Mouse (Mus musculus) left cerebral cortex, postnatal 14 days (tissue): ENCODE measurements at regions not wholly inside any gene's neighbourhood (a gene's known extent, or its start where the extent isn't known, plus 50 kb on each side); places are given as distances from the start of the nearest gene placed in this dataset.
A peak's percentile ranks its signal among the peaks of the same experiment; 100 is the strongest.

Experiments
- DNase-seq, 2 experiments: peaks; one replicate each; pipeline ENCODE4 v3.0.0; 2021 to 2022; ENCODE audit warnings: low spot score in 2 of 2, mixed read lengths in 1 of 2
- intact Hi-C: fragments of 180-260 bp; cut with DNase I; formaldehyde crosslinking; loops from one replicate; pipeline ENCODE4 v1.15.1; 2025

DNA sequence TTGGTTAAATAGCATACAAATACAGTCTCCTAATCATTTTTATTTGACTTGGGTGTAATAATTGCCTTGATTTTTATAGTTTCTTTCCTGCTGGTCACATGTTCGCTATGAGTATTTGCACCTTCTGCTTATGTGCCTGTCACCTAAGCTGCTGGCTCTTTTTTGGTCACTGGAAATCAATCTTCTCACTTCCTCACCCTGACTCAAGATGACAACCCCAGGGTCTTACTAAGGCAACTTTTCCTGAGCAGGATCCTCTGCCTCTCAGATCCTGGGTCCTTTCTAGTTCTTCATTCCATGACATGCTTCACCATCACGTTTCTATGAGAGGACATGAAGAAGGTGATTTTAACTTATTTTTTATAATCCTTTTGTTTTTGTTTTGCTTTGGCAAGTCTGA lies 762.6 kb upstream of the Lrrc6 start:
- intact Hi-C loops: no loop called here
- DNase-seq: no peak

DNA sequence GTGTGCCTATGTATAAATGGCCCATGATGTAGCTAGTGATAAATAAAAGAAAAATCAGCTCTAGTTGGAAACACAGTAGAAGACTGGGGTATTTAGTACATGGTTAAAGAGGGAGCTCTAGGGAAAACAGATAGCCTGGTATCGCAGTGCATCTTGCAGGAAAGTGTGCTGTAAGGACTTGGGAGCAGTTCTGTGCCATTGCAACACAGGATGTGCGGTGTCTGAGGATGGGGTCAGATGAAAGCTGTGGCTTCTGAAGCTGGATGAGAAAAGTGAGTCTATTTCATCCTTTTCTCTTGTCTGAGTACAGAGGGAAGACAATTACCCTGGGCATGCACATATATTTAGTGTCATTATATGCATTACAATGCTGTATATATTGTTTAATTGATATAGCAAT lies 761.6 kb upstream of the Lrrc6 start:
- intact Hi-C loops: no loop called here
- no peak for DNase-seq

DNA sequence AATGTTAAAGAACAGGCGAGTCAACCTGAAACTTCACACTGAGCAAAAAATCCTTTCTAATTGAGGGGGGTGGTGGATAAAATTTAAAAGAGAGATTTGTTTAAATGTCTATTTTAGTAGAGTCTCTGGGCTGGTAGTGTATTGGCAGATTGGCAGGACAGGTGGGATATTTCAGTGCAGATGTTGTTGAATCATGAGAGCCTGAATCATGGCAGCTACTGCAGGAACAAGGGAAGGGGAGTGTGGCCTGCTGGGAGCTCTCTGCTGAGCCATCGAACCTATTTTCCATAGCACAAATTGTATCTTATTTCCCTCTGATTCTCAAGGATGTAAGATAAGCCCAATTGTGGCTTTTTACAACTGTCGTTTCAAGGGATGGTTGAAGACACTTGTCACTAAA lies 760.0 kb upstream of the Lrrc6 start:
- intact Hi-C loops: no loop called here
- no peak for DNase-seq

DNA sequence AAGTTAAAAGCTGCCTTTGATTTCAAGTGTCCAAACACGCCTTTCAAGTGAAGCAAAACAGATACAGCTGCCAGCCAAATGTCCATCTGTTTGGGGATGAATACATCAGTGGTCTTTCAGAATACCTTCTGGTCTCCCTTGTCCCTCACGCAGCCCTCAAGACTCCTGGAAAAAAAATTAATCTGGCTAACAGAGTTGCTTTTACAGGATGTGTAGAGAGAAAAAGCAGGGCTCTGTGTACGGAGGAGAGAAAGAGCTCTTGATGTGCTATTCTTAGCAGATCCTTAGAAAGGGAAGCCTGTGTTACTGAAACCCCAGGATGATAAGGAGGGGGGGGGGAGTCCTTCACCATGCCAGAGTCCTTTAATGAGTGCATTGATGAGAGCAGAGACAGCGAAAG lies 748.4 kb upstream of the Lrrc6 start:
- intact Hi-C loops: no loop called here
- DNase-seq: no peak

DNA sequence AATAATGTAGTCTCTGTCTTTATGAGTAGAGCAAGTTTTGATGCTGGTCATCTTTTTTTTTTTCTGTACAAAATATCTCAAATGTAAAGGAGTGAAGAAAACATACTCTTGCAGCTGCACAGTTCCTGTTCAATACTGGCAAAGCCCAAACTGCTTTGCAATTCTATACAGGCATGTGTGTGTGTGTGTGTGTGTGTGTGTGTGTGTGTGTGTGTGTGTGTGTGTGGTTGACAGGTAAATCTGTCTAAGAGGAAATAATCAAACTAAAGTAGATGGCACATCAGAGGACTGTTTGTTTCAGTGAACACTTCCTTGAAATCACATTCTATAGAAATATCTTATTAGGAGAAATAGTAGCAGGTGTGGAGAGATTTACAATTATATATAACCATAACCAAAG lies 747.8 kb upstream of the Lrrc6 start:
- intact Hi-C loops: no loop called here
- DNase-seq: no peak

DNA sequence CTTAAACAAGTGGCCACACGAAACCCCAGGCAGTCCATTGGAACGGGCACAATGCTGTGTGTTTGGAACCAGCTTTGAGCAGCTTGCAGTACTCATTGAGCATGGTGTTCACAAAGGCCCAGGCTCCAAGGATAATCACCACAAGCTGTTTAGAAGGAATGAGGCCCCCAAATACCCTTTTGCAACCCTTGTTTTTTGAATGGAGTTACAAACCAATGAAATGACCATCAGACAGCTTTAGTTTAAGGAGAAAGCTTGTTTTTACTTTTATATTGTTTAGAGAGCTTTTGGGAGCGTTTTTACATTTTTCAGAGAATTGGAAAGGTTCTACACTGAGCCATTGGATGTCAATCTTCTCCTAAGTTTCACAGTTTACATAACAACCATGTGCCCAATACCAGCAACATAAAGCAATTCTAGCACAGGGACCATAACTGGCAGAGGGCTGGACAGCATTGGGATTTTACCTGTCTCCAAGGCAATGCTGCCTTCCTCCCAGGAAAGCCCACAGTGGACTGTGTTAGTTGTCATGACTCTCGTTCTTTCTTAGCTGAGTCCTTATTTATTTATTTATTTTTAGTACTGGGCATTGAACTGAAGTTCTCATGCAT lies 745.1 kb upstream of the Lrrc6 start:
- DNase-seq: no peak
- intact Hi-C loops: no loop called here

DNA sequence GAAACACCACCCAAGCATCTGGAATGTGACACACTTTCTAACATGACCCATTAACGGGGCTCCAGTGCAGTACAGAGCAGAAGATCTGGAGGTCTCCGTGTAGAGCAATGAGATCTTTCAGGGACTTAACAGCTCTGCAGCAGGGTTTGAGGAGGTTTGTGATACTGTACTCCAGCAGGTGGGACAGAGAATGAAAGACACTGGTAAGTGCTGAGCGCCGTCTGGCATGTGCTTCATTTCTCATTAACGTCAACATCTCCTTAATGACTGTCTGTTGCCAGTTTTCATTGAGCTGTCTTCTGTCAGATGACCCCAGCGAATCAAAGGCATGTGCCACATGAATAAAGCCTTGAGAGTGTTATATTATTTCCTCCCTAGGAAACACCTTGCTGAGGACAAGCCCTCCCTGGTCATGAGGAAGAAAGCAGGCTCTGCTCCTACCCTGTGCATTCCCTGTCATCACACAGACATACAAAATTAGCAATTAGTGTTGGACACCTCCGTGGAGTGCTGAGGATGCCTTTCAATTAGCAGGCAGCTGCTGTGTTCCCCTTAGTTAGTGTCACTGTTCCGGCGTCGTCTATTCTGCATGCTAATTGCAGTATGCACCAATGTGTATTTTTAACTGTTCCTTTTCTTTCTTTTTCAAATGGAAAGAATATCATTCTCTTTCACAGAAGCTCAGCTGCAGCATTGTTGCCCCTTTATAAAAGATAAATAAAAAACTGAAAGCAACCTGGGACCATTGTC lies 744.4 kb upstream of the Lrrc6 start:
- DNase-seq: peak; percentile 16 to 26
- intact Hi-C loops: no loop called here

DNA sequence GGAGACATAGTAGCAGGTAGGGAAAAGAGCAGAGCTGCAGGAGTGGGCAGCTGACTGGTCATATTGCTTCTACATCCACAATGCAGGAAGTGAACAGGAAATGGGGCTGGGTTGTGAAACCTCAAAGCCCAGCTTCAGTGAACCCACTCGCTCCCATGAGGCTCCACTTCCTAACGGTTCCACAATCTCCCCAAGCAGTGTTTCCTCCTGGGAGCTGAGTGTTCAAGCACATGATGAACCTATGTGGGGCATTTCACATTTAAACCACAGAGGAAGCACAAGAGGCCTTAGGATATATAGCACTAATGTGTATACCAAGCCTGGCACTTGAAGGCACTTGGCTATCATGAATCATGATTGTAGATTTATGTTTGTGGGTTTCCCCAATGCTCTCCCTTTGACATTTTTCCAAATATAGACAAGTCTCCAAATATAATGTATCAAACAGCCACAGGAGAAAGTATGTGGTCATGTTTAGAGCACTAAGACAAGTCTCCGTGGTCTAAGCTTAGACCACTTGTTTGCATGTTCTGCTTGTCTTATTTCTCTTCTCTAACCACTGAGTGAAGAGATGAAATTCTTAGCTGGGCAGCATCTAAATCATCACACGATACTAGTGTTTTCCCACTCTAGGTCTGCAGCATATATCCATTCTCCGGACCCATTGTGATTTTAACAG lies 734.5 kb upstream of the Lrrc6 start:
- intact Hi-C loops: no loop called here
- DNase-seq: no peak

DNA sequence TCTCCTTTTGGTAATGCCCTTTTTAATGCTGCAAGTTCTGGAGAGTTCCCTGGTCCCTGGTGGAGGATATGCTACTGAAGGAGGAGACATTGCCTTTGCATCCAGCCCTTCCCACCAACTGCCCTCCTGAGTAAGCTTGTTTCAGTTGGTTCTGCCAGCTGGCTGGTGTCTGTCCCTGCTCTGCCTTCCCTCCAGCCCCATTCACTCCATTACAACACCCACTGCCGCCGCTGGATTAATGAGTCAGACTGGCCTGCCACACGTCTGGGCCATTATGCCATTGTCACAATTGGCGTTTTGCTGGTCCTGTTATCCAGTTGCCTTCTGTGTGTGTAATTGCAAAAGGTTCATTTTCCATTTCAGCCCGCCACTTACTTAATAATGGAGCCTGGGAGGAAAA lies 728.6 kb upstream of the Lrrc6 start:
- no peak for DNase-seq
- intact Hi-C loops: no loop called here

DNA sequence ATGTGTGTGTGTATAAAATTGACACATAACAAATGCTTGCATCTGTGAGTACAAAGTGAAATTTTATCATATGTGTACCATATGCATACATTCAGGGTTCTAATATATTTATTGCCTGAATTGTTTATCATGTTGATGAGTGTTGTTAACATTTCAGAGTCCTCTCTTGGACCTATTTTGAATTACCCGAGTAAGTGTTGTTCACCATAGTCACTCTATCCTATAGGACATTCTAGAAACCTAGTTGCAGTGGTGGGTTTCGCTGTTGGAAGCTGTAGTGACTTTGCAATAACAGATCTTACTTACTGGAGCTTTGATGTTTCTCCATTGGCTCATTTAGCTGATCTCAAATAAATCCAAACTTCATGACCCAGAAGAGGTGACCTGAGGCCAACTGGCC lies 727.9 kb upstream of the Lrrc6 start:
- intact Hi-C loops: no loop called here
- DNase-seq: no peak

DNA sequence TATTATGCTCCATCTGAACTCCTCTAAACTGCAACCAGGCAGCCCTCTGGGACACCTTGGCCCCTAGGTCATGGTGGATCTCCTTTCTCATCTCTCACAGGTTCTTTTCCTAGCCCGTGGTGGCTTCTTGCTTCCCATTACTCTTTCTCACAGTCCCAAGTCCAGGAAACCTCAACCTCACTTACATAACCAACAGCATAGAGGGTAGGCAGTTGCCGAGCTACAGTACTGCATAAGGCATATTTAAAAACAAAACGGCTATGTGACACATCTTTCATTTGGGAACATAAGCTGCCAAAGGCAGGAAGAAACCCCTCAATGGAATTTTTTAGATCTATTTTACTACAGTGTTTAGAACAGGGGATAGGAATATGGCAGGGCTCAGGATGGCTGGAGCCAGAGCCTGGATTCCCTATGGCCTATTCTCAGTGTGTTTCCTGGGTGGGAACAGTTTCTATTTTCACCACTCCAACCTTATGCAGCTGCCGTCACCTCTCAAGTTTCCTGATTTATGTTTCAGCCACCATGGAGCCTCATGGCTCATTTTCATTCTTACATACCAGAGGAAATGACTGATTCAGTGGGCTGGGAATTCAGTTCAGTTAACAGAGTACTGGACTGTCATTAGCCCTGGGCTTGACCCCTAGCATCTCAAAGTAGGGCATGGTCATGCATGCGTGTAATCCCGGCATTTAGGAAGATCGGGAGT lies 726.9 kb upstream of the Lrrc6 start:
- DNase-seq: no peak
- intact Hi-C loops: no loop called here

DNA sequence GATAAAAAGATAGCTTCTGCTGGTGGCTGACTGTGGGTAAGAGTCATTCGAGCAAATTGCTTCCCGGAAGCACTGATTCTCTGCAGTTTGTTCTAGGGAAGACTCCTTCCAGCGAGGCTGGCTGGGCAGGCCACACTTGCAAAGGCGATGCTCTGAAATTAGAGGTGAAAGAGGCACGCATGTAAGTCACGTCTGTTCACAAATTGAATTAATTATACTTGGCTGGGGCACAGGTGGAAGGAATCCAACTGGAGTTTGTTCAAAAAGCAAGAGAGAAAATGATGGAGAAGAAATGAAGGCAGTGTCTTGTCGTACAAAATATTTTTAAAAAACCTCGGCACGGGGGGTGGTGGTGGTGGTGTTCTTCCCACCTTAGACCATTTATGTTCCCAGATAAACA lies 726.2 kb upstream of the Lrrc6 start:
- no peak for DNase-seq
- intact Hi-C loops: no loop called here
